ENCODE assay signal across 8 mouse cellular contexts in genomic region chr19:25000153-25000552, GRCm38 (mm10). TPM values are rescaled to one million over a fixed set of nuclear protein-coding genes. Genes with fewer than 3 reads are reported as not detected.
A peak's percentile ranks its signal among the peaks of the same experiment; 100 is the strongest.
DNase-seq lines count a peak whose midpoint lies in the region; ATAC-seq and TF ChIP-seq lines count a peak whose summit lies in the region.

No protein-coding gene starts in this region.

- peaks cover 15% of the 10 kb centered on the region for H3K4me1 ChIP-seq in embryonic facial prominence, embryonic 15.5 days
- 0 out of 2 replicates have a peak, but pooled peaks cover 7% of the 10 kb centered on the region for H3K4me1 ChIP-seq in kidney, postnatal 0 days (replicated peaks; ENCODE audit: insufficient read depth, low read length)
- H3K4me1 ChIP-seq in midbrain, postnatal 0 days (ENCODE audit: insufficient read depth, low read length): no peaks in the 10 kb centered on the region
- H3K4me1 ChIP-seq in cerebellum, adult 2 months (ENCODE audit: control insufficient read depth, insufficient read depth, low read length): no peaks in the 10 kb centered on the region

- H3K9me3 ChIP-seq in embryonic facial prominence, embryonic 15.5 days (replicated peaks): no peaks in the 10 kb centered on the region
- no peaks in the 10 kb centered on the region for H3K9me3 ChIP-seq in kidney, postnatal 0 days (replicated peaks; ENCODE audit: low read length)
- no peaks in the 10 kb centered on the region for H3K9me3 ChIP-seq in midbrain, postnatal 0 days (ENCODE audit: low read length)

- intact Hi-C loops in left cerebral cortex, adult 2 months (cut with DNase I): no loop called here

- ATAC-seq in embryonic facial prominence, embryonic 15.5 days (ENCODE audit: insufficient number of reproducible peaks, low FRiP score, low TSS enrichment, low read depth): no peak
- no peak for ATAC-seq in kidney, postnatal 0 days (replicated peaks; ENCODE audit: low FRiP score, low read depth)
- ATAC-seq in midbrain, postnatal 0 days (ENCODE audit: low FRiP score): no peak
- ATAC-seq in megakaryocyte progenitor cell, adult 5-6 weeks (replicated peaks; ENCODE audit: poor library complexity): no peak

- no peak for TF ChIP-seq POLR2A in cerebellum, adult 2 months (IDR thresholded peaks at IDR 0.05; ENCODE audit: borderline replicate concordance, insufficient read depth, low read length)

- DNase-seq in left cerebral cortex, adult 2 months (ENCODE audit: extremely low spot score in 1 of 2, low spot score in 2 of 2): no peak
- no peak for DNase-seq in left cerebral cortex, adult 11 months (ENCODE audit: low spot score)
- DNase-seq in kidney, postnatal 0 days (ENCODE audit: low spot score): no peak
- no peak for DNase-seq in midbrain, postnatal 0 days (ENCODE audit: low spot score)
- DNase-seq in frontal cortex, postnatal 14 days (ENCODE audit: low spot score in 2 of 2): no peak
- no peak for DNase-seq in cerebellum, adult 2 months

- H3K27ac ChIP-seq in left cerebral cortex, adult 2 months: no peak overlapping the region; the same call in 1 of the 2 replicates
- H3K27ac ChIP-seq in embryonic facial prominence, embryonic 15.5 days (replicated peaks): no peak overlapping the region
- no peak overlapping the region; the same call in 1 of the 2 replicates for H3K27ac ChIP-seq in kidney, postnatal 0 days
- no peak overlapping the region for H3K27ac ChIP-seq in midbrain, postnatal 0 days (ENCODE audit: low read depth, low read length)
- H3K27ac ChIP-seq in cerebellum, adult 2 months (ENCODE audit: insufficient read depth, low read length): no peak overlapping the region

- H3K9ac ChIP-seq in embryonic facial prominence, embryonic 15.5 days: 0 out of 2 replicates have a peak overlapping the region, but pooled peaks have one; percentile 44
- peak overlapping the region; percentile 66; the same call in 1 of the 2 replicates for H3K9ac ChIP-seq in kidney, postnatal 0 days (ENCODE audit: low read depth, low read length)
- H3K9ac ChIP-seq in midbrain, postnatal 0 days (replicated peaks; ENCODE audit: low read length, poor library complexity, severe bottlenecking): no peak overlapping the region

- 24% methylated on average over 9 of the region's 9 CpGs for WGBS in embryonic facial prominence, embryonic 15.5 days
- 13% methylated on average over 9 of the region's 9 CpGs for WGBS in kidney, postnatal 0 days
- 31% methylated on average over 9 of the region's 9 CpGs for WGBS in midbrain, postnatal 0 days
- 42% methylated on average over 9 of the region's 9 CpGs for WGBS in cerebellum, adult 2 months

- H3K4me3 ChIP-seq in left cerebral cortex, adult 2 months: peak overlapping the region; percentile 64
- H3K4me3 ChIP-seq in embryonic facial prominence, embryonic 15.5 days (replicated peaks): peak overlapping the region; percentile 65
- H3K4me3 ChIP-seq in kidney, postnatal 0 days (replicated peaks; ENCODE audit: low read depth, low read length): peak overlapping the region; percentile 67
- peak overlapping the region; percentile 73 for H3K4me3 ChIP-seq in midbrain, postnatal 0 days (ENCODE audit: low read depth, low read length)
- H3K4me3 ChIP-seq in cerebellum, adult 2 months (replicated peaks; ENCODE audit: insufficient read depth, low read depth, low read length): no peak overlapping the region

- peaks cover 55% of the 10 kb centered on the region for H3K27me3 ChIP-seq in embryonic facial prominence, embryonic 15.5 days
- 0 out of 2 replicates have a peak, but pooled peaks cover 4% of the 10 kb centered on the region for H3K27me3 ChIP-seq in kidney, postnatal 0 days (ENCODE audit: insufficient read depth, low read length)
- peaks cover 40% of the 10 kb centered on the region for H3K27me3 ChIP-seq in midbrain, postnatal 0 days (ENCODE audit: insufficient read depth, low read length)
- H3K27me3 ChIP-seq in cerebellum, adult 2 months (ENCODE audit: control insufficient read depth, insufficient read depth, low read length): no peaks in the 10 kb centered on the region; the same call in 1 of the 2 replicates

- no peak for TF ChIP-seq CTCF in left cerebral cortex, adult 2 months (IDR thresholded peaks at IDR 0.05)
- no peak for TF ChIP-seq CTCF in kidney, postnatal 0 days (IDR thresholded peaks at IDR 0.05; ENCODE audit: low read depth)
- TF ChIP-seq CTCF in midbrain, postnatal 0 days (IDR thresholded peaks at IDR 0.05): no peak
- no peak for TF ChIP-seq CTCF in cerebellum, adult 2 months (IDR thresholded peaks at IDR 0.05; ENCODE audit: borderline replicate concordance, insufficient read depth, low read depth, low read length)

- no peaks in the 10 kb centered on the region for H3K36me3 ChIP-seq in embryonic facial prominence, embryonic 15.5 days
- no peaks in the 10 kb centered on the region for H3K36me3 ChIP-seq in kidney, postnatal 0 days (ENCODE audit: insufficient read depth, low read length)
- H3K36me3 ChIP-seq in midbrain, postnatal 0 days (ENCODE audit: insufficient read depth, low read length): no peaks in the 10 kb centered on the region

- H3K4me2 ChIP-seq in embryonic facial prominence, embryonic 15.5 days (replicated peaks): peak overlapping the region; percentile 94
- H3K4me2 ChIP-seq in kidney, postnatal 0 days (ENCODE audit: low read length): peak overlapping the region; percentile 97
- peak overlapping the region; percentile 98 for H3K4me2 ChIP-seq in midbrain, postnatal 0 days (ENCODE audit: low read depth, low read length, poor library complexity, severe bottlenecking)

RNA-seq across cellular contexts. Expression of gene Dock8, which starts 0.8 kb away (rescaled TPM):
- 1 to 10 TPM; 3.5 to 4.6 TPM for total RNA-seq in left cerebral cortex, adult 2 months (2021)
- 8.5 and 10.4 TPM in 2 replicates for polyA plus RNA-seq in embryonic facial prominence, embryonic 15.5 days (2015; fragmentation: Nextera tagmentation; extraction: Ambion mirVana)
- 8.0 and 9.0 TPM in 2 replicates for polyA plus RNA-seq in kidney, postnatal 0 days (2015; fragmentation: Nextera tagmentation; extraction: Ambion mirVana)
- 0.44 and 0.71 TPM in 2 replicates for total RNA-seq in midbrain, postnatal 0 days (2014; rRNA removed)
- 0.47 and 0.77 TPM in 2 replicates for polyA plus RNA-seq in midbrain, postnatal 0 days (2015; fragmentation: Nextera tagmentation; extraction: Ambion mirVana)
- total RNA-seq in megakaryocyte progenitor cell, adult 5-6 weeks (2015): 81.8 and 91.6 TPM in 2 replicates
- total RNA-seq in megakaryocyte progenitor cell, adult 5-6 weeks (2017): 40.7 and 45.9 TPM in 2 replicates
- polyA plus RNA-seq in cerebellum, adult 2 months (2012; rRNA removed): 0.67 and 0.72 TPM in 2 replicates

RNA-seq across cellular contexts. Expression of gene Cbwd1, which starts 38.7 kb away (rescaled TPM):
- total RNA-seq in left cerebral cortex, adult 2 months (2021): 10 to 100 TPM; 12.4 to 16.2 TPM
- 16.3 and 19.1 TPM in 2 replicates for polyA plus RNA-seq in embryonic facial prominence, embryonic 15.5 days (2015; fragmentation: Nextera tagmentation; extraction: Ambion mirVana)
- polyA plus RNA-seq in kidney, postnatal 0 days (2015; fragmentation: Nextera tagmentation; extraction: Ambion mirVana): 19.8 and 20.4 TPM in 2 replicates
- 9.5 and 11.7 TPM in 2 replicates for total RNA-seq in midbrain, postnatal 0 days (2014; rRNA removed)
- 6.6 and 6.8 TPM in 2 replicates for polyA plus RNA-seq in midbrain, postnatal 0 days (2015; fragmentation: Nextera tagmentation; extraction: Ambion mirVana)
- total RNA-seq in megakaryocyte progenitor cell, adult 5-6 weeks (2015): 20.2 and 21.9 TPM in 2 replicates
- total RNA-seq in megakaryocyte progenitor cell, adult 5-6 weeks (2017): 41.9 and 44.6 TPM in 2 replicates
- polyA plus RNA-seq in cerebellum, adult 2 months (2012; rRNA removed): 12.8 and 13.0 TPM in 2 replicates
